Mouse (Mus musculus): Measurements from ENCODE around the gene Wipf2.
"Not testable (repeated sequence)": the region's sequence is repeated elsewhere in the genome, so short reads cannot be mapped to it uniquely, and the experiment has no call there.

Gene Wipf2

GRCm38 (mm10) chr11:98863028-98863750 is at the start of gene Wipf2:
Gene Wipf2, plus strand, starts transcription at chr11:98863638.
- DNase-seq (ENCODE audit: low spot score), result peak; percentile 97

- no peak for DNase-seq (ENCODE audit: low spot score)
Measured at GRCm38 (mm10) chr11:98816706-98817239, 46.7 kb upstream of the Wipf2 start.

GRCm38 (mm10) chr11:98820968-98821367 is 42.5 kb upstream of the Wipf2 start:
- no peak for DNase-seq (ENCODE audit: low spot score)

GRCm38 (mm10) chr11:98826071-98826470 is 37.4 kb upstream of the Wipf2 start:
- DNase-seq (ENCODE audit: low spot score), result not testable (repeated sequence)

- no peak for DNase-seq (ENCODE audit: low spot score)
Measured at GRCm38 (mm10) chr11:98827877-98828276, 35.6 kb upstream of the Wipf2 start.

GRCm38 (mm10) chr11:98829091-98829775 is 34.2 kb upstream of the Wipf2 start:
- no peak for DNase-seq (ENCODE audit: low spot score)

- no peak for DNase-seq (ENCODE audit: low spot score)
Measured at GRCm38 (mm10) chr11:98829875-98830274, 33.6 kb upstream of the Wipf2 start.

GRCm38 (mm10) chr11:98835296-98835695 is 28.1 kb upstream of the Wipf2 start:
- DNase-seq (ENCODE audit: low spot score), result no peak

GRCm38 (mm10) chr11:98835725-98836124 is 27.7 kb upstream of the Wipf2 start:
- no peak for DNase-seq (ENCODE audit: low spot score)

GRCm38 (mm10) chr11:98836128-98836527 is 27.3 kb upstream of the Wipf2 start:
- DNase-seq (ENCODE audit: low spot score), result no peak

GRCm38 (mm10) chr11:98836651-98837141 is 26.7 kb upstream of the Wipf2 start, which contains the start of gene Rapgefl1:
Gene Rapgefl1, plus strand, starts transcription at chr11:98836785.
- DNase-seq (ENCODE audit: low spot score), result peak; percentile 89

GRCm38 (mm10) chr11:98837231-98837704 is 26.2 kb upstream of the Wipf2 start:
- no peak for DNase-seq (ENCODE audit: low spot score)

- DNase-seq (ENCODE audit: low spot score), result no peak
Measured at GRCm38 (mm10) chr11:98837917-98838316, 25.5 kb upstream of the Wipf2 start.

GRCm38 (mm10) chr11:98838512-98838911 is 24.9 kb upstream of the Wipf2 start:
- no peak for DNase-seq (ENCODE audit: low spot score)

- no peak for DNase-seq (ENCODE audit: low spot score)
Measured at GRCm38 (mm10) chr11:98839402-98839801, 24.0 kb upstream of the Wipf2 start.

- no peak for DNase-seq (ENCODE audit: low spot score)
Measured at GRCm38 (mm10) chr11:98839897-98840296, 23.5 kb upstream of the Wipf2 start.

GRCm38 (mm10) chr11:98846016-98846415 is 17.4 kb upstream of the Wipf2 start:
- DNase-seq (ENCODE audit: low spot score), result no peak

GRCm38 (mm10) chr11:98846865-98847604 is 16.4 kb upstream of the Wipf2 start:
- no peak for DNase-seq (ENCODE audit: low spot score)

- no peak for DNase-seq (ENCODE audit: low spot score)
Measured at GRCm38 (mm10) chr11:98849196-98849894, 14.1 kb upstream of the Wipf2 start.

GRCm38 (mm10) chr11:98850100-98851093 is 13.0 kb upstream of the Wipf2 start:
- no peak for DNase-seq (ENCODE audit: low spot score)
